Mouse (Mus musculus) small intestine, adult 2 months (tissue): Measurements from ENCODE around the gene Wdr95.

Source experiments
- CTCF ChIP-seq: fragments of 200-500 bp; IDR thresholded peaks from 2 replicates; pipeline ENCODE4 v1.5.1; 2012; ENCODE audit warnings: low read depth, mild to moderate bottlenecking, control low read depth, inconsistent platforms, low read length, moderate library complexity, mixed read lengths; ENCODE audit not compliant: insufficient replicate concordance, insufficient read length; ENCODE audit errors: extremely low read depth
- POLR2A ChIP-seq: fragments of 200-500 bp; IDR thresholded peaks from 2 replicates; pipeline ENCODE4 v1.6.1; 2012; ENCODE audit warnings: low read depth, mild to moderate bottlenecking, control low read depth, inconsistent platforms, low read length, moderate library complexity

GRCm38 (mm10) chr5:149649499-149650178 is 121.2 kb downstream of the Wdr95 start:
- TF ChIP-seq POLR2A (0 out of 2 replicates have a peak, but pooled peaks have one; percentile 9), CTCF (no peak)
